Mouse (Mus musculus): ENCODE data around the gene Gm13083.
"Not testable (repeated sequence)": the region's sequence is repeated elsewhere in the genome, so short reads cannot be mapped to it uniquely, and the experiment has no call there.

Gm13083 gene

GRCm38 (mm10) chr4:143614703-143615102, at the start of gene Gm13083:
Gm13083 (plus strand) TSS chr4:143615003.
- not testable (repeated sequence) for DNase-seq

DNA sequence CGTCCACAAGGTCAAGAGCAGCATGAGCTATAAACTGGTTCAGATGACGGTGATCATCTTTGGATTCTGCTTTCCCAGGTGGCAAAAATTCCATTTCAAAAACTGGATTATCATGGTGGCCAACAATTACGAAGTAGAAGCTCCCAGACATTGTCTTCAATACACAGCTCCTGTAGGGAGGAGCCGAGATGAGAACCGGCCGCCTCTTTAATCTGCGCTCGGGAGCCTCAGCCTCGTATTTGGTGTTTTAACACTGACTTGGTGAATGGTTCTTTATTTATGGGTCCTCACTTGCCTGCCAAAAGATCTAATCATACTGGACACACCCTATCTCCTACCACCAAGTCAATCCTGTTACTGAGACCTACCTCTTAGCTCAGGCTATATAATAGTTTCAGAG, 2.9 kb upstream of the Gm13083 start:
- DNase-seq, result not testable (repeated sequence)

DNA sequence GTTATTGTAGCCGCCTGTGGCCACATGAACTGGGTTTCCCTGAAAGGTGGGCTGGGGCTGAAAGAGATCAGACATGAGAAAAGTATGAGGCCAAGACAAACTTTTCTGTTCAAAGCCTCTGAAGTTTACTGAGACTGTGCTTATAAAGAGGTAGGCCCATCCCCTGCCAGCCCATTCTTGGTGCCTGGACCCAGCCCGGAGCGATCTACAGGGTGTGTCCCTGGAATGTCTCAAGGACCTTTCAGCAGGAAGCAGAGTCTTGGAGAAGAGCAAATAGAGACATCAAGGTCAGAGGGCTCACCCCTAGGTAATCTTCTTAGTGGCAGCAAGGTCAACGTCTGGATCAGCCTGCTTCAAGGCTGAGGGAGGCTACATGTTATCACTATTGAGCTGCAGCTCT, 3.3 kb downstream of the Gm13083 start:
- DNase-seq, result not testable (repeated sequence)

GRCm38 (mm10) chr4:143657146-143657545, 42.3 kb downstream of the Gm13083 start, which contains the start of gene Gm13088:
Gm13088 (minus strand) TSS chr4:143657246.
- DNase-seq, result not testable (repeated sequence)
